Mouse (Mus musculus) cortical plate, adult 2 months (tissue): Measurements from ENCODE around the gene Nceh1.

ENCODE experiments used
- CTCF ChIP-seq: fragments of 200-500 bp; IDR thresholded peaks from 2 replicates; pipeline ENCODE4 v1.5.1; 2011; ENCODE audit warnings: mild to moderate bottlenecking, control low read depth, low read length; ENCODE audit not compliant: insufficient read depth; ENCODE audit errors: extremely low read depth
- POLR2A ChIP-seq: fragments of 200-500 bp; IDR thresholded peaks from 2 replicates; pipeline ENCODE4 v1.6.1; 2011; ENCODE audit warnings: mild to moderate bottlenecking, low read length, control low read depth; ENCODE audit not compliant: insufficient read depth; ENCODE audit errors: extremely low read depth

DNA sequence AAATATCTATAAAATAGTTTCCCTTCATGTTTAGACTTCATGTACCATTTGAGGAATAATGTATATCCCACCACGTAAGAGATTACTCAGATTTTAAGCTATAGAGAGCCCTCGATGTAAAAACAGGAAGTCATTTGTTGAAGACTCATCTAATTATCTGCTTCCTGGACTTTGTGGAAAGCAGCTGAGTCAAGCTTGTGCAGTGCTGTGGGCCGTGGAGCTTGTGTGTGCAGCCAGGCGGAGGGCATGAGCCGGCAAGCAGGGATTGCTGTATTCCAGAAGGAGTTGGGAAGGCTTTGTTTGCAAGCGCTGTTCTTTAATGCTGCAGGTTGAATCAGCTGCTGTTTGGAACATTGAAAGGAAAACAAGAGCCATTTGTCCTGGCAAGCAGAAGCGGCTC is 27.5 kb downstream of the Nceh1 start:
- TF ChIP-seq CTCF (no peak), POLR2A (no peak)
